Mouse (Mus musculus) lung, embryonic 14.5 days (tissue): Measurements from ENCODE around the gene Nkx6-2. TPM values are rescaled to one million over a fixed set of nuclear protein-coding genes. Genes with fewer than 3 reads are reported as not detected.

Experiments
- ATAC-seq: fragments of 200-750 bp; cut with Nextera tagmentation; 2 replicates; pipeline ENCODE4 v1.8.0; 2017; ENCODE audit warnings: mild to moderate bottlenecking, moderate TSS enrichment, moderate library complexity; ENCODE audit not compliant: insufficient read depth
- DNase-seq: peaks from one replicate; pipeline ENCODE4 v3.0.0-alpha.2; 2015
- H3K27ac ChIP-seq: fragments of 300-500 bp; sonication (generic); 2 replicates; pipeline ENCODE4 v1.5.1; 2014; ENCODE audit warnings: low read depth, mild to moderate bottlenecking, moderate library complexity
- H3K27me3 ChIP-seq: fragments of 300-500 bp; sonication (generic); 2 replicates; pipeline ENCODE4 v1.6.1; 2014; ENCODE audit warnings: low read length, control low read depth; ENCODE audit not compliant: insufficient read depth
- H3K36me3 ChIP-seq: fragments of 300-500 bp; sonication (generic); 2 replicates; pipeline ENCODE4 v1.6.1; 2014; ENCODE audit warnings: control low read depth; ENCODE audit not compliant: insufficient read depth
- H3K4me1 ChIP-seq: fragments of 300-500 bp; sonication (generic); 2 replicates; pipeline ENCODE4 v1.6.1; 2014; ENCODE audit warnings: antibody characterized with exemption, control low read depth; ENCODE audit not compliant: insufficient read depth
- H3K4me2 ChIP-seq: fragments of 300-500 bp; sonication (generic); 2 replicates; pipeline ENCODE4 v1.6.1; 2014; ENCODE audit warnings: mild to moderate bottlenecking
- H3K4me3 ChIP-seq: fragments of 300-500 bp; sonication (generic); 2 replicates; pipeline ENCODE4 v1.5.1; 2014; ENCODE audit warnings: low read depth, low read length
- H3K9ac ChIP-seq: fragments of 300-500 bp; sonication (generic); 2 replicates; pipeline ENCODE4 v1.6.1; 2014
- H3K9me3 ChIP-seq: fragments of 300-500 bp; sonication (generic); 2 replicates; pipeline ENCODE4 v1.6.1; 2016; ENCODE audit warnings: low read depth, low read length, control low read depth
- CTCF ChIP-seq: IDR thresholded peaks from 2 replicates; pipeline ENCODE4 v1.5.1; 2016; ENCODE audit warnings: antibody characterized with exemption, low read depth
- whole genome bisulfite sequencing: fragments of 180-500 bp; shearing (Covaris S2); extraction: QIAGEN DNeasy Blood & Tissue Kit; methylation state at CpG from one replicate; pipeline ENCODE4 v1.1.7; 2014; 5-methylcytosine and 5-hydroxymethylcytosine counted together
- polyA plus RNA-seq: library from polyadenylated mRNA; unstranded; fragments of >200 nt; fragmentation: Nextera tagmentation; extraction: Ambion mirVana; gene quantifications from 2 replicates; pipeline ENCODE4 v1.2.1, GENCODE M21; 2014

Gene Nkx6-2
- polyA plus RNA-seq, 1 experiment from 2014 or later: not detected

GRCm38 (mm10) chr7:139551519-139551918 is 31.1 kb downstream of the Nkx6-2 start:
- ATAC-seq: no peak

GRCm38 (mm10) chr7:139550086-139550783 is 32.4 kb downstream of the Nkx6-2 start:
- Histone ChIP-seq H3K9ac (no peak overlapping the region), H3K27ac (no peak overlapping the region), H3K4me1 (no peaks in the 10 kb centered on the region), H3K9me3 (no peaks in the 10 kb centered on the region), H3K36me3 (0 out of 2 replicates have a peak, but pooled peaks cover 7% of the 10 kb centered on the region), H3K4me3 (no peak overlapping the region), H3K27me3 (no peaks in the 10 kb centered on the region), H3K4me2 (no peak overlapping the region)
- WGBS: 77% methylated on average over 3 of the region's 3 CpGs
- no peak for ATAC-seq
- no peak for TF ChIP-seq CTCF
- DNase-seq: no peak

More at GRCm38 (mm10) chr7:139551519-139551918, 31.1 kb downstream of the Nkx6-2 start:
- 88% methylated on average over 2 of the region's 2 CpGs for WGBS
- H3K27ac ChIP-seq: no peak overlapping the region
- H3K9me3 ChIP-seq: no peaks in the 10 kb centered on the region
- no peak for DNase-seq
- 0 out of 2 replicates have a peak, but pooled peaks cover 7% of the 10 kb centered on the region for H3K36me3 ChIP-seq
- H3K9ac ChIP-seq: no peak overlapping the region
- no peak for TF ChIP-seq CTCF
- H3K4me3 ChIP-seq: no peak overlapping the region
- no peaks in the 10 kb centered on the region for H3K4me1 ChIP-seq
- H3K4me2 ChIP-seq: no peak overlapping the region
- H3K27me3 ChIP-seq: no peaks in the 10 kb centered on the region

GRCm38 (mm10) chr7:139547325-139547724 is 35.3 kb downstream of the Nkx6-2 start:
- no peak for TF ChIP-seq CTCF
- Histone ChIP-seq H3K27ac (no peak overlapping the region), H3K4me1 (no peaks in the 10 kb centered on the region), H3K27me3 (no peaks in the 10 kb centered on the region), H3K9me3 (no peaks in the 10 kb centered on the region), H3K36me3 (peaks cover 17% of the 10 kb centered on the region), H3K9ac (no peak overlapping the region), H3K4me2 (no peak overlapping the region), H3K4me3 (no peak overlapping the region)
- DNase-seq: no peak
- ATAC-seq: no peak
- WGBS: 72% methylated on average over 2 of the region's 2 CpGs

- Histone ChIP-seq H3K9me3 (no peaks in the 10 kb centered on the region), H3K4me1 (no peaks in the 10 kb centered on the region), H3K4me2 (no peak overlapping the region), H3K4me3 (no peak overlapping the region), H3K36me3 (peaks cover 29% of the 10 kb centered on the region), H3K9ac (no peak overlapping the region), H3K27me3 (no peaks in the 10 kb centered on the region), H3K27ac (no peak overlapping the region)
- ATAC-seq: peak; percentile 41; the same call in 1 of the 2 replicates
- WGBS: 77% methylated on average over 12 of the region's 12 CpGs
- no peak for TF ChIP-seq CTCF
- DNase-seq: no peak
Measured at GRCm38 (mm10) chr7:139544706-139545625, 37.6 kb downstream of the Nkx6-2 start.

GRCm38 (mm10) chr7:139541422-139541821 is 41.2 kb downstream of the Nkx6-2 start:
- Histone ChIP-seq H3K36me3 (peaks cover 22% of the 10 kb centered on the region), H3K4me2 (no peak overlapping the region), H3K9me3 (no peaks in the 10 kb centered on the region), H3K4me3 (no peak overlapping the region), H3K9ac (no peak overlapping the region), H3K27me3 (no peaks in the 10 kb centered on the region), H3K4me1 (no peaks in the 10 kb centered on the region), H3K27ac (no peak overlapping the region)
- TF ChIP-seq CTCF: no peak
- no peak for ATAC-seq
- DNase-seq: peak; percentile 4
- 85% methylated on average over 6 of the region's 6 CpGs for WGBS

- Histone ChIP-seq H3K27ac (no peak overlapping the region), H3K27me3 (no peaks in the 10 kb centered on the region), H3K36me3 (peaks cover 22% of the 10 kb centered on the region), H3K9me3 (no peaks in the 10 kb centered on the region), H3K4me1 (no peaks in the 10 kb centered on the region), H3K4me3 (no peak overlapping the region), H3K4me2 (no peak overlapping the region), H3K9ac (no peak overlapping the region)
- DNase-seq: no peak
- 66% methylated on average over 1 of the region's 1 CpGs for WGBS
- no peak for TF ChIP-seq CTCF
- no peak for ATAC-seq
Measured at GRCm38 (mm10) chr7:139540601-139541000, 42.0 kb downstream of the Nkx6-2 start.

- H3K9ac ChIP-seq: no peak overlapping the region
- WGBS: 80% methylated on average over 2 of the region's 2 CpGs
- H3K4me3 ChIP-seq: no peak overlapping the region
- H3K27me3 ChIP-seq: no peaks in the 10 kb centered on the region
- H3K4me1 ChIP-seq: no peaks in the 10 kb centered on the region
- H3K36me3 ChIP-seq: peaks cover 26% of the 10 kb centered on the region
- ATAC-seq (no peak), DNase-seq (peak; percentile 46)
- no peak overlapping the region for H3K27ac ChIP-seq
- H3K9me3 ChIP-seq: no peaks in the 10 kb centered on the region
- no peak for TF ChIP-seq CTCF
- no peak overlapping the region for H3K4me2 ChIP-seq
Measured at GRCm38 (mm10) chr7:139538541-139538940, 44.1 kb downstream of the Nkx6-2 start.
